Mouse (Mus musculus) retina, embryonic 14.5 days (tissue): ENCODE measurements around the gene Fam50a.

Source experiments
- DNase-seq: peaks from one replicate; pipeline ENCODE4 v3.0.0-alpha.2; 2015; ENCODE audit warnings: low spot score

Fam50a gene

GRCm38 (mm10) chrX:74312540-74313464 is at the start of gene Fam50a:
Gene Fam50a, plus strand, starts transcription at chrX:74313033.
- peak; percentile 84 for DNase-seq

- no peak for DNase-seq
Measured at GRCm38 (mm10) chrX:74269736-74270061, 43.1 kb upstream of the Fam50a start.

GRCm38 (mm10) chrX:74270062-74270901 is 42.6 kb upstream of the Fam50a start, which contains the start of gene Rpl10:
Gene Rpl10, plus strand, starts transcription at chrX:74270812.
- DNase-seq: peak; percentile 93

- peak; percentile 45 for DNase-seq
Measured at GRCm38 (mm10) chrX:74270902-74271551, 41.8 kb upstream of the Fam50a start.

GRCm38 (mm10) chrX:74273422-74274322 is 39.2 kb upstream of the Fam50a start:
- no peak for DNase-seq

GRCm38 (mm10) chrX:74277916-74278315 is 34.9 kb upstream of the Fam50a start:
- DNase-seq: no peak

- DNase-seq: no peak
Measured at GRCm38 (mm10) chrX:74281041-74281731, 31.6 kb upstream of the Fam50a start.

GRCm38 (mm10) chrX:74281732-74282394 is 31.0 kb upstream of the Fam50a start, which contains the start of the genes Taz and Dnase1l1:
Gene Taz, plus strand, starts transcription at chrX:74281912.
Gene Dnase1l1, minus strand, starts transcription at chrX:74282337.
- peak; percentile 58 for DNase-seq

GRCm38 (mm10) chrX:74282395-74283091 is 30.3 kb upstream of the Fam50a start:
- DNase-seq: peak; percentile 82

GRCm38 (mm10) chrX:74283092-74283437 is 29.8 kb upstream of the Fam50a start:
- no peak for DNase-seq

- no peak for DNase-seq
Measured at GRCm38 (mm10) chrX:74293431-74293830, 19.4 kb upstream of the Fam50a start.

GRCm38 (mm10) chrX:74296538-74297448 is 16.0 kb upstream of the Fam50a start, which contains the start of gene Atp6ap1:
Gene Atp6ap1, plus strand, starts transcription at chrX:74297097.
- DNase-seq: peak; percentile 93

- no peak for DNase-seq
Measured at GRCm38 (mm10) chrX:74298348-74298747, 14.5 kb upstream of the Fam50a start.

- DNase-seq: no peak
Measured at GRCm38 (mm10) chrX:74299721-74300120, 13.1 kb upstream of the Fam50a start.

- peak; percentile 77 for DNase-seq
Measured at GRCm38 (mm10) chrX:74304867-74305700, 7.7 kb upstream of the Fam50a start, which contains the start of gene Gdi1. Gene Gdi1, plus strand, starts transcription at chrX:74304998.

- DNase-seq: peak; percentile 75
Measured at GRCm38 (mm10) chrX:74328725-74329161, 15.9 kb downstream of the Fam50a start, which contains the start of gene Plxna3. Gene Plxna3, plus strand, starts transcription at chrX:74329066.

- DNase-seq: peak; percentile 6
Measured at GRCm38 (mm10) chrX:74329215-74329671, 16.4 kb downstream of the Fam50a start.
